Mouse (Mus musculus): ENCODE data around the gene Slc7a14. TPM values are rescaled to one million over a fixed set of nuclear protein-coding genes. Genes with fewer than 3 reads are reported as not detected.
"Not testable (repeated sequence)": the region's sequence is repeated elsewhere in the genome, so short reads cannot be mapped to it uniquely, and the experiment has no call there.

The Slc7a14 gene
- polyA plus RNA-seq, 1 experiment from 2014 or later, result 0.01 TPM

- no peaks in the 10 kb centered on the region for H3K27me3 ChIP-seq (ENCODE audit: insufficient read depth, low read length)
- no peak overlapping the region for H3K4me2 ChIP-seq (ENCODE audit: low read length)
- H3K36me3 ChIP-seq (ENCODE audit: insufficient read depth, low read length), result no peaks in the 10 kb centered on the region
- H3K4me1 ChIP-seq (replicated peaks; ENCODE audit: insufficient read depth, low read length), result no peaks in the 10 kb centered on the region
- TF ChIP-seq CTCF (IDR thresholded peaks at IDR 0.05; ENCODE audit: low read depth), result no peak
- ATAC-seq (replicated peaks; ENCODE audit: low FRiP score, low read depth) (no peak), DNase-seq (ENCODE audit: low spot score) (no peak)
- no peak overlapping the region for H3K27ac ChIP-seq
- H3K9me3 ChIP-seq (replicated peaks; ENCODE audit: low read length), result no peaks in the 10 kb centered on the region
- H3K9ac ChIP-seq (ENCODE audit: low read depth, low read length), result no peak overlapping the region
- 72% methylated on average over 2 of the region's 2 CpGs for WGBS
- no peak overlapping the region for H3K4me3 ChIP-seq (replicated peaks; ENCODE audit: low read depth, low read length)
These were observed 29.1 kb downstream of the Slc7a14 start for GRCm38 (mm10) chr3:31281116-31281515.

GRCm38 (mm10) chr3:31274875-31275274, 35.3 kb downstream of the Slc7a14 start:
- Histone ChIP-seq H3K9ac (ENCODE audit: low read depth, low read length) (no peak overlapping the region), H3K27ac (no peak overlapping the region), H3K4me3 (replicated peaks; ENCODE audit: low read depth, low read length) (no peak overlapping the region), H3K27me3 (ENCODE audit: insufficient read depth, low read length) (no peaks in the 10 kb centered on the region), H3K4me2 (ENCODE audit: low read length) (no peak overlapping the region), H3K9me3 (replicated peaks; ENCODE audit: low read length) (no peaks in the 10 kb centered on the region), H3K4me1 (replicated peaks; ENCODE audit: insufficient read depth, low read length) (no peaks in the 10 kb centered on the region), H3K36me3 (ENCODE audit: insufficient read depth, low read length) (no peaks in the 10 kb centered on the region)
- TF ChIP-seq CTCF (IDR thresholded peaks at IDR 0.05; ENCODE audit: low read depth), result no peak
- 43% methylated on average over 2 of the region's 2 CpGs for WGBS
- peak; percentile 49 for DNase-seq (ENCODE audit: low spot score)
- ATAC-seq (replicated peaks; ENCODE audit: low FRiP score, low read depth), result no peak

- not testable (repeated sequence) for ATAC-seq (replicated peaks; ENCODE audit: low FRiP score, low read depth); H3K4me3 ChIP-seq (replicated peaks; ENCODE audit: low read depth, low read length); DNase-seq (ENCODE audit: low spot score); H3K9me3 ChIP-seq (replicated peaks; ENCODE audit: low read length); H3K9ac ChIP-seq (ENCODE audit: low read depth, low read length); H3K36me3 ChIP-seq (ENCODE audit: insufficient read depth, low read length); H3K27ac ChIP-seq; H3K4me2 ChIP-seq (ENCODE audit: low read length); H3K4me1 ChIP-seq (replicated peaks; ENCODE audit: insufficient read depth, low read length); H3K27me3 ChIP-seq (ENCODE audit: insufficient read depth, low read length)
These were observed 36.9 kb downstream of the Slc7a14 start for GRCm38 (mm10) chr3:31273247-31273646.

- Histone ChIP-seq H3K4me1 (replicated peaks; ENCODE audit: insufficient read depth, low read length) (no peaks in the 10 kb centered on the region), H3K9me3 (replicated peaks; ENCODE audit: low read length) (no peaks in the 10 kb centered on the region), H3K4me3 (replicated peaks; ENCODE audit: low read depth, low read length) (no peak overlapping the region), H3K27ac (no peak overlapping the region), H3K27me3 (ENCODE audit: insufficient read depth, low read length) (no peaks in the 10 kb centered on the region), H3K36me3 (ENCODE audit: insufficient read depth, low read length) (no peaks in the 10 kb centered on the region), H3K4me2 (ENCODE audit: low read length) (no peak overlapping the region), H3K9ac (ENCODE audit: low read depth, low read length) (no peak overlapping the region)
- WGBS, result 74% methylated on average over 2 of the region's 2 CpGs
- ATAC-seq (replicated peaks; ENCODE audit: low FRiP score, low read depth) (no peak), DNase-seq (ENCODE audit: low spot score) (no peak)
- TF ChIP-seq CTCF (IDR thresholded peaks at IDR 0.05; ENCODE audit: low read depth), result no peak
These were observed 37.5 kb downstream of the Slc7a14 start for GRCm38 (mm10) chr3:31272635-31273034.

- Histone ChIP-seq H3K27me3 (ENCODE audit: insufficient read depth, low read length) (no peaks in the 10 kb centered on the region), H3K4me3 (replicated peaks; ENCODE audit: low read depth, low read length) (no peak overlapping the region), H3K4me2 (ENCODE audit: low read length) (no peak overlapping the region), H3K9ac (ENCODE audit: low read depth, low read length) (no peak overlapping the region), H3K4me1 (replicated peaks; ENCODE audit: insufficient read depth, low read length) (no peaks in the 10 kb centered on the region), H3K27ac (no peak overlapping the region), H3K9me3 (replicated peaks; ENCODE audit: low read length) (no peaks in the 10 kb centered on the region), H3K36me3 (ENCODE audit: insufficient read depth, low read length) (no peaks in the 10 kb centered on the region)
- no peak for DNase-seq (ENCODE audit: low spot score)
- no peak for TF ChIP-seq CTCF (IDR thresholded peaks at IDR 0.05; ENCODE audit: low read depth)
- no peak for ATAC-seq (replicated peaks; ENCODE audit: low FRiP score, low read depth)
- 77% methylated on average over 4 of the region's 4 CpGs for WGBS
These were observed 40.4 kb downstream of the Slc7a14 start for GRCm38 (mm10) chr3:31269551-31270317.

GRCm38 (mm10) chr3:31267921-31268320, 42.3 kb downstream of the Slc7a14 start:
- DNase-seq (ENCODE audit: low spot score) (no peak), ATAC-seq (replicated peaks; ENCODE audit: low FRiP score, low read depth) (no peak)
- 62% methylated on average over 2 of the region's 2 CpGs for WGBS
- Histone ChIP-seq H3K36me3 (ENCODE audit: insufficient read depth, low read length) (no peaks in the 10 kb centered on the region), H3K9me3 (replicated peaks; ENCODE audit: low read length) (no peaks in the 10 kb centered on the region), H3K27ac (no peak overlapping the region), H3K4me1 (replicated peaks; ENCODE audit: insufficient read depth, low read length) (no peaks in the 10 kb centered on the region), H3K4me3 (replicated peaks; ENCODE audit: low read depth, low read length) (no peak overlapping the region), H3K27me3 (ENCODE audit: insufficient read depth, low read length) (no peaks in the 10 kb centered on the region), H3K9ac (ENCODE audit: low read depth, low read length) (no peak overlapping the region), H3K4me2 (ENCODE audit: low read length) (no peak overlapping the region)
- no peak for TF ChIP-seq CTCF (IDR thresholded peaks at IDR 0.05; ENCODE audit: low read depth)

- ATAC-seq (replicated peaks; ENCODE audit: low FRiP score, low read depth) (no peak), DNase-seq (ENCODE audit: low spot score) (no peak)
- no peaks in the 10 kb centered on the region for H3K9me3 ChIP-seq (replicated peaks; ENCODE audit: low read length)
- H3K27ac ChIP-seq, result no peak overlapping the region
- no peak overlapping the region for H3K4me3 ChIP-seq (replicated peaks; ENCODE audit: low read depth, low read length)
- TF ChIP-seq CTCF (IDR thresholded peaks at IDR 0.05; ENCODE audit: low read depth), result no peak
- H3K9ac ChIP-seq (ENCODE audit: low read depth, low read length), result no peak overlapping the region
- no peaks in the 10 kb centered on the region for H3K4me1 ChIP-seq (replicated peaks; ENCODE audit: insufficient read depth, low read length)
- no peak overlapping the region for H3K4me2 ChIP-seq (ENCODE audit: low read length)
- no peaks in the 10 kb centered on the region for H3K36me3 ChIP-seq (ENCODE audit: insufficient read depth, low read length)
- H3K27me3 ChIP-seq (ENCODE audit: insufficient read depth, low read length), result no peaks in the 10 kb centered on the region
- WGBS, result 79% methylated on average over 7 of the region's 7 CpGs
These were observed 43.2 kb downstream of the Slc7a14 start for GRCm38 (mm10) chr3:31266941-31267340.
